Mouse (Mus musculus): ENCODE measurements around the gene Gm3159. TPM values are rescaled to one million over a fixed set of nuclear protein-coding genes. Genes with fewer than 3 reads are reported as not detected.
"Not testable (repeated sequence)": the region's sequence is repeated elsewhere in the genome, so short reads cannot be mapped to it uniquely, and the experiment has no call there.

Gm3159 gene
- polyA plus RNA-seq, 1 experiment from 2014 or later: not detected

GRCm38 (mm10) chr14:4430692-4431091 lies 33.4 kb downstream of the Gm3159 start, which contains the start of gene Gm3173:
Gm3173 (plus strand) TSS chr14:4430992.
- not testable (repeated sequence) for H3K27me3 ChIP-seq; H3K36me3 ChIP-seq; H3K4me1 ChIP-seq (replicated peaks); H3K9me3 ChIP-seq; H3K4me3 ChIP-seq (replicated peaks); H3K4me2 ChIP-seq (replicated peaks); H3K9ac ChIP-seq (replicated peaks); ATAC-seq; H3K27ac ChIP-seq

Other genes starting within 250 kb of the Gm3159 start
- not detected in 2 replicates for gene Gm3127, start 232.5 kb upstream of the Gm3159 start, polyA plus RNA-seq (2015; fragmentation: Nextera tagmentation; extraction: Ambion mirVana)
- gene Gm2974, start 214.9 kb upstream of the Gm3159 start, polyA plus RNA-seq (2015; fragmentation: Nextera tagmentation; extraction: Ambion mirVana): 3.9 and 6.0 TPM in 2 replicates
- gene Gm3138, start 147.9 kb upstream of the Gm3159 start, polyA plus RNA-seq (2015; fragmentation: Nextera tagmentation; extraction: Ambion mirVana): not detected in 2 replicates
- not detected in 2 replicates for gene Gm3149, start 80.2 kb upstream of the Gm3159 start, polyA plus RNA-seq (2015; fragmentation: Nextera tagmentation; extraction: Ambion mirVana)
- gene 2610042L04Rik, start 62.8 kb upstream of the Gm3159 start, polyA plus RNA-seq (2015; fragmentation: Nextera tagmentation; extraction: Ambion mirVana): 2.8 and 3.4 TPM in 2 replicates
- 2.9 and 3.0 TPM in 2 replicates for gene Gm3164, start 17.9 kb downstream of the Gm3159 start, polyA plus RNA-seq (2015; fragmentation: Nextera tagmentation; extraction: Ambion mirVana)
- 0.66 TPM in 1 of 2 replicates, not detected in the other for gene Gm3173, start 33.5 kb downstream of the Gm3159 start, polyA plus RNA-seq (2015; fragmentation: Nextera tagmentation; extraction: Ambion mirVana)
- gene Gm3182, start 84.2 kb downstream of the Gm3159 start, polyA plus RNA-seq (2015; fragmentation: Nextera tagmentation; extraction: Ambion mirVana): not detected in 2 replicates
- gene Gm3047, start 157.9 kb downstream of the Gm3159 start, polyA plus RNA-seq (2015; fragmentation: Nextera tagmentation; extraction: Ambion mirVana): not detected in 2 replicates
- gene Gm8159, start 234.8 kb downstream of the Gm3159 start, polyA plus RNA-seq (2015; fragmentation: Nextera tagmentation; extraction: Ambion mirVana): not detected in 2 replicates